Mouse (Mus musculus) kidney, adult 2 months (tissue): ENCODE results near the gene Nek5.

Source experiments
- CTCF ChIP-seq: fragments of 200-500 bp; conservative IDR thresholded peaks from 2 replicates; pipeline ENCODE4 v1.5.1; 2011; ENCODE audit warnings: low read depth, mild to moderate bottlenecking, control low read depth, low read length, moderate library complexity, mixed read lengths; ENCODE audit not compliant: insufficient read depth, insufficient read length
- POLR2A ChIP-seq: fragments of 200-500 bp; IDR thresholded peaks from one replicate; pipeline ENCODE4 v1.6.1; 2011; ENCODE audit warnings: low read depth, low read length, control low read depth

GRCm38 (mm10) chr8:22043706-22044105, 81.1 kb downstream of the Nek5 start:
- TF ChIP-seq POLR2A (no peak), CTCF (no peak)
